Mouse (Mus musculus) heart, embryonic 14.5 days (tissue): ENCODE data around the gene Dynlt1f. TPM values are rescaled to one million over a fixed set of nuclear protein-coding genes. Genes with fewer than 3 reads are reported as not detected.
A peak's percentile ranks its signal among the peaks of the same experiment; 100 is the strongest.
"Not testable (repeated sequence)": the region's sequence is repeated elsewhere in the genome, so short reads cannot be mapped to it uniquely, and the experiment has no call there.

Experiments
- ATAC-seq: fragments of 200-750 bp; cut with Nextera tagmentation; 2 replicates; pipeline ENCODE4 v1.8.0; 2017; ENCODE audit warnings: low read depth, moderate TSS enrichment; ENCODE audit not compliant: insufficient number of reproducible peaks, insufficient read depth, low FRiP score
- H3K27ac ChIP-seq, 2 experiments: fragments of 200-500 bp in 1 of 2; fragments of 300-500 bp in 1 of 2; sonication (generic) in 1 of 2; replicated peaks in 1 of 2; 2 replicates each; pipeline ENCODE4 v1.5.1; 2012 to 2014; ENCODE audit warnings: low read depth in 2 of 2, low read length in 2 of 2, control low read depth in 1 of 2, mild to moderate bottlenecking in 1 of 2, mixed read lengths in 1 of 2; ENCODE audit not compliant: control insufficient read depth in 1 of 2, insufficient read depth in 1 of 2
- H3K27me3 ChIP-seq: fragments of 300-500 bp; sonication (generic); 2 replicates; pipeline ENCODE4 v1.6.1; 2014; ENCODE audit warnings: mild to moderate bottlenecking, low read length, control low read depth; ENCODE audit not compliant: control insufficient read depth, insufficient read depth
- H3K36me3 ChIP-seq: fragments of 300-500 bp; sonication (generic); 2 replicates; pipeline ENCODE4 v1.6.1; 2014; ENCODE audit warnings: mild to moderate bottlenecking, control low read depth, low read length, mixed read lengths; ENCODE audit not compliant: control insufficient read depth, insufficient read depth
- H3K4me1 ChIP-seq, 2 experiments: fragments of 200-500 bp in 1 of 2; fragments of 300-500 bp in 1 of 2; sonication (generic) in 1 of 2; 2 replicates each; pipeline ENCODE4 v1.6.1; 2012 to 2014; ENCODE audit warnings: low read length in 2 of 2, control low read depth in 1 of 2, mixed read lengths in 1 of 2; ENCODE audit not compliant: control insufficient read depth in 2 of 2, insufficient read depth in 2 of 2
- H3K4me2 ChIP-seq: fragments of 300-500 bp; sonication (generic); 2 replicates; pipeline ENCODE4 v1.6.1; 2014; ENCODE audit warnings: mild to moderate bottlenecking, low read length
- H3K4me3 ChIP-seq, 2 experiments: fragments of 200-500 bp in 1 of 2; fragments of 300-500 bp in 1 of 2; sonication (generic) in 1 of 2; 2 replicates each; pipeline ENCODE4 v1.5.1; 2012 to 2014; ENCODE audit warnings: low read length in 2 of 2, mild to moderate bottlenecking in 2 of 2, control low read depth in 1 of 2, low read depth in 1 of 2, moderate library complexity in 1 of 2; ENCODE audit not compliant: control insufficient read depth in 1 of 2, insufficient read depth in 1 of 2
- H3K9ac ChIP-seq: fragments of 300-500 bp; sonication (generic); 2 replicates; pipeline ENCODE4 v1.6.1; 2014; ENCODE audit warnings: mild to moderate bottlenecking, low read length
- H3K9me3 ChIP-seq: fragments of 300-500 bp; sonication (generic); 2 replicates; pipeline ENCODE4 v1.6.1; 2016; ENCODE audit warnings: low read length, control low read depth; ENCODE audit not compliant: control insufficient read depth
- WGBS: fragments of 180-500 bp; shearing (Covaris S2); extraction: QIAGEN DNeasy Blood & Tissue Kit; methylation state at CpG from one replicate; pipeline ENCODE4 v1.1.7; 2014; 5-methylcytosine and 5-hydroxymethylcytosine counted together
- polyA plus RNA-seq: library from polyadenylated mRNA; unstranded; fragments of >200 nt; fragmentation: Nextera tagmentation; extraction: Ambion mirVana; gene quantifications from 2 replicates; pipeline ENCODE4 v1.2.1, GENCODE M21; 2014

The Dynlt1f gene
- polyA plus RNA-seq, 1 experiment from 2014 or later, result 265 TPM

DNA sequence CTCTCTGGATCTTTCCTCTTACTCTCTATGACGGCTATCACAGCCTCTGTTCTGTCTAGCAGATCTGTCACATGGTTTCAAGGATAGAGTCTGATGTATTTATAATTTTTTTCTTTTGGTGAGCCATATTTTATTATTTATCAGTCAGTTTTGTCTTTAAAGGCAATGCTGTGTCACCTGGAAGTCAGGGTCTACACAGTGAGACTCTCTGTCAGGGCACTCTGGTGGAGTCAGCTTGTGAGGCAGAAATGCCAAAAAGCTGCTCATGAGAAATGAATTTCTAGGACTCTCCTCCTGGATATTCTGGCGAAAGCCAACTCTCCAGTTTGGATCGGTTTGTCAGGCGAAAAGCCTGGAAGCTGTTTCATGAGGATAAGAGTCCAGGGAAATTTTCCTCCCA is 19.9 kb downstream of the Dynlt1f start:
- not testable (repeated sequence) for H3K36me3 ChIP-seq, H3K27ac ChIP-seq, H3K9ac ChIP-seq, ATAC-seq, H3K27me3 ChIP-seq, H3K4me3 ChIP-seq, H3K4me1 ChIP-seq, H3K9me3 ChIP-seq, H3K4me2 ChIP-seq
- 100% methylated on average over 1 of the region's 4 CpGs for WGBS

DNA sequence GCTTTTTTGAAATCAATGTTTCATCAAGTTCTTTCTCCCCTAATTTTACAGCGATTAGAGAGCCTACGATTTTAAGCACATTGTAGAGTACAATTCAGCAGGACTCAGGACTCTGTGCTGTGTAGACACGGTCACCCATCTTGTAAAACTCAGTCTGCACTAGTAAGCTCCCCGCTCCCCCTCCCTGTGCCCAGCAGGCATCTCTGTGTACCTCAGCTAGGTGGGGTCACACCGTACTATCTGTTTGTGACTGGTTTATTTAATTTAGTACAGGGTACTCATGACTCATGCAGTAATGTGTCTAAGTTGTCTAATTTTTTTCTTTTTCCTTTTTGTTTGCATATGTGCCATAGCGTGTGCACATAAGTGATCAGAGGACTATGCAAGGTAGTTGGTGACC is 22.9 kb downstream of the Dynlt1f start:
- not testable (repeated sequence) for H3K27ac ChIP-seq, H3K4me3 ChIP-seq, H3K4me2 ChIP-seq, ATAC-seq, H3K4me1 ChIP-seq, H3K9ac ChIP-seq, H3K9me3 ChIP-seq, H3K27me3 ChIP-seq, H3K36me3 ChIP-seq
- 91% methylated on average over 6 of the region's 6 CpGs for WGBS

DNA sequence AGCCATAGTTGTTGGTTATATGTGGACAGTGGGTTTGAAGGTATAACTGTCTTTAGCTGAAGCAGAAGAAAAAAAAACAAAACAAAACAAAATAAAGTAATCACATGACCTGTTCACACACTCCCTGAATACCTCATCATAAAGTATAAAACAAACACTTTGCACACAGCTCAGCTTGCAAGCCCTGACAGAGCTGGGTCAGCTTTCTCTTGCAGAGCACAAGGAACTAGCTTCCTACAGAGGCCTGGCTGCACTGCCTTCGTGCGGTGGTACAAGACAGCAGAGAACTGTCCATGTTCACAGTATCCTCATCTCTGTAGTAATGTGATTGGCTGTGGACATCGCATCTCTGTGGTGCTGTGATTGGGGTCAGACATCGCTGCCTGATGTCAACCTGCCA is 25.3 kb downstream of the Dynlt1f start:
- H3K4me2 ChIP-seq, H3K4me3 ChIP-seq, H3K27me3 ChIP-seq, H3K27ac ChIP-seq, H3K36me3 ChIP-seq, H3K9ac ChIP-seq, ATAC-seq, H3K9me3 ChIP-seq, H3K4me1 ChIP-seq: not testable (repeated sequence)
- 91% methylated on average over 4 of the region's 4 CpGs for WGBS

DNA sequence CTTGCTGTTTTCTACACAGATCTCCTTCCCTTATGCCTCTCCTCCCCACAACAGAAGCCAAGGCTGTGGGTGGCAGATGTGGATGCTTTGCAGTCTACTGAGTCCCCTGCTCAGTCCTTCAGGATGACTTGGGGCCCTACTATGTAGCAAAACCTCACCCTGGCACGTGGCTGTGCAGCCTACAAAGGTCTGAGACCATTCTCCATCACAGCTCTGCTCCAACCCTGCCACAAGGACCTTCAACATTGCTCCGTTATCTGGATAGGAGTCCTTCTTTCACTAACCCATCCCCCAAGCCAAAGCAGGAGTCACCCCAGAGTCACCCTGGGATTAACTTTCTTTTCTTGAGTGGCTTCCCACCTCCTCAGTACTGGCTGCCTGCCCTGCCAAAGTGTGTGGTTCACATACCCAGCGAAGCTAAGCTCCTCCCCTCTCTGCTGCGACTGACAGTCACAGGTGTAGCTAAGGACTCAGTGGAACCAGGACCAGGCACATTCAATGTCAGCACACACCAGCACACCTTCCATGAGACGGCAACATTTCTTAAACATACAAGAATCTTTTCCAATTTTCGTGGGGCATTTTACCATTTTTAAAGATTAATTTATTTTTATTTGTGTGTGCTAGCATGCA is 30.7 kb downstream of the Dynlt1f start:
- not testable (repeated sequence) for H3K4me3 ChIP-seq, H3K4me1 ChIP-seq, H3K27me3 ChIP-seq, H3K9ac ChIP-seq, H3K4me2 ChIP-seq, H3K27ac ChIP-seq, H3K9me3 ChIP-seq, H3K36me3 ChIP-seq
- 53% methylated on average over 1 of the region's 6 CpGs for WGBS
- ATAC-seq, result peak; percentile 54; the same call in 1 of the 2 replicates

DNA sequence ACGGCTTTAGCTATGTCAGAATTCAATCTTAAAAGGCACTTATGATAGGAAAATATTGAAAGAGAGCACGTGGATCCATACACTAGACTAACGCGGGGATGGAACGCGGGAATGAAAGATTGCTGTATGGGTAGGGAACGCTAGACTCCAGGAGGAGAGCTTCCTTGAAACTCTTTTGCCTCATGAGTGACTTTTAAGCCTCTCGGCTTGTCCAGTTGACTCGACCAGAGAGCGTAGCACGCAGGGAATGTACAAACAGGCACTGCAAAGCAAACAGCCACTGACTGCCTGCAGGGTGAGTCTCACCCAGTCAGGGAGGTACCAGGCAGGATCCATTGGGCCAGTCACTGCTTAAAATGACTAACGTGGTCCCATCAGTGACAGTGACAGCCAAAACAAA is 33.7 kb downstream of the Dynlt1f start:
- 88% methylated on average over 11 of the region's 12 CpGs for WGBS
- not testable (repeated sequence) for H3K4me1 ChIP-seq, H3K4me3 ChIP-seq, H3K9ac ChIP-seq, H3K27ac ChIP-seq, H3K4me2 ChIP-seq, H3K9me3 ChIP-seq, H3K36me3 ChIP-seq, H3K27me3 ChIP-seq, ATAC-seq

DNA sequence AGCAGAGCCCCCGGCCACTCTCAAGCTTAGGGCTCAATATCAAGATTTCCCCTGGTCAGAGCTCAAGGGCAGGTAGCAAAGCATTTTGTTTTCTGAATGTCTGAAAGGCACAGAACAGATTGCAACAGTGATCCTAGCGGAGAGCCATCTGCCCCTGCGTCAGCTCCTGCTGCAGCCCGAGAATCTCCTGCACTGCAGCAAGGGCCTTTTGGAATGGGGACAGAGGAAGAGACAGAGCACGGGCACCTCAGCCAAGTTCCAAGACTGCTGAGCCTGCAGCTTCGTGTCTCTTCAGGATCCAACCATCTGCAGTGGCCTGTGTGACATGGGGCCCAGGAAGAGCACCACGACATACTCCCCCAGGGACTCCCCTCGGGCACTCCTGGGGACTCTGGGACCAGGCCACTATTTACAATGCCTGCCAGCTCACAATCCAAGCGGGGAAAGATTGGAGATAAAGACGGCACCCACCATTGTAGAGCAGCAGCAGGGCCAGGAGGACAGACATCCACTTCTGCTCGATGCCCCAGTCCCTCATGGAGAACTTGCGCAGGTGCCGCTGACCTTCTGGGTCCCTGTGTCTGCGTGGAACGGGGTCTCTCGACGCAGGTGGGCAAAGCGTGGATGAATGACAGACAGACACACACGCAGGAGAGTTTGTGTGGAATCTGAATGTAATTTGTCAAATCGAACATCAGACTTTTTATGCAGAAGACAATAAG is 34.8 kb downstream of the Dynlt1f start:
- H3K4me3 ChIP-seq, H3K4me1 ChIP-seq, H3K27ac ChIP-seq, H3K9me3 ChIP-seq, H3K36me3 ChIP-seq, H3K27me3 ChIP-seq, H3K4me2 ChIP-seq, H3K9ac ChIP-seq, ATAC-seq: not testable (repeated sequence)
- 71% methylated on average over 17 of the region's 20 CpGs for WGBS

DNA sequence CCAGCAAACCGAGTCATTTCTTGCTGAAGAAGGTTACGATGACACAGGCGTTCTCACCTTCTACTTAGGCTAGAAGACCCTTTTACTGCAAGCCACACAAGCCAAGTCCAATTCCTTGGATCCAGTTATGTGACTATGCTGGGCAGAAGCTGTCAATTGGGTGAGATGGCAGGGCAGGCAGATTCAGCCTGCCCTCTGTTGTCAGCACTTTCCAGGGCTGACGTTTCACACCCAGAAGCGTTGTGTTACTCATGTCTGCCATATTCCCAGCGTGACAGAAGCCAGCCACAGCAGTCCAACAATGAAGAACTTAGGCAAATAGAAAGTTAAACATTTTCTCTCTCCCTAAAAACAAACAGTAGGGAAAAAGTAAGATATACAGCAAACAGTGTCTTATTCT is 35.7 kb downstream of the Dynlt1f start:
- H3K4me2 ChIP-seq, ATAC-seq, H3K4me1 ChIP-seq, H3K36me3 ChIP-seq, H3K27ac ChIP-seq, H3K9ac ChIP-seq, H3K4me3 ChIP-seq, H3K27me3 ChIP-seq, H3K9me3 ChIP-seq: not testable (repeated sequence)
- 63% methylated on average over 5 of the region's 6 CpGs for WGBS

DNA sequence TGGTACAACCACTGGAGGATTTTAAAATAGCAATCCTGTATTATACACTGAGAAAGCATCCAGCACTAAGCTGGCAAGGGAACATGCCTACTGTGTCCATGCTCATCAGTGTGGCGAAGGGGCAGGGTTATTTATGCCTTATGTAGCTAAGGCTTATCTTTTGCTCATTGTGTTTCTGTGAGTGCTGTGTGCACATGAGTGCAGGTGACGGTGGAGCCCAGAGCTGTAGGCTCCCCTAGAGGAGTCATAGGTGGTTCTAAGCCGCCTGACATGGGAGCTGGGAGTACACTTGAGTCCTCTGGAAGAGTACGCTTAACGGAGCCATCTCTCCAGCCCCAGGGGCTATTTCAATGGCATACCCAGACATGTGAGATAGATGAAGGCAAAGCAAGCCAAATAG is 36.4 kb downstream of the Dynlt1f start:
- not testable (repeated sequence) for H3K4me1 ChIP-seq, H3K9me3 ChIP-seq, H3K4me2 ChIP-seq, H3K27ac ChIP-seq, H3K27me3 ChIP-seq, H3K4me3 ChIP-seq, H3K36me3 ChIP-seq, H3K9ac ChIP-seq, ATAC-seq
- 70% methylated on average over 5 of the region's 5 CpGs for WGBS
